Mouse (Mus musculus) cerebellum, adult 2 months (tissue): ENCODE data around the gene Dhx36. TPM values are rescaled to one million over a fixed set of nuclear protein-coding genes. Genes with fewer than 3 reads are reported as not detected.
A peak's percentile ranks its signal among the peaks of the same experiment; 100 is the strongest.

Source experiments
- DNase-seq, 2 experiments: peaks; one replicate each; pipeline ENCODE4 v3.0.0; 2021
- H3K27ac ChIP-seq: fragments of 200-500 bp; 2 replicates; pipeline ENCODE4 v1.5.1; 2012; ENCODE audit warnings: low read length, control low read depth, inconsistent platforms; ENCODE audit not compliant: insufficient read depth
- H3K27me3 ChIP-seq: fragments of 200-500 bp; 2 replicates; pipeline ENCODE4 v1.6.1; 2012; ENCODE audit warnings: inconsistent platforms, mild to moderate bottlenecking, low read length, moderate library complexity; ENCODE audit not compliant: control insufficient read depth, insufficient read depth
- H3K4me1 ChIP-seq: fragments of 200-500 bp; 2 replicates; pipeline ENCODE4 v1.6.1; 2011; ENCODE audit warnings: low read length; ENCODE audit not compliant: control insufficient read depth, insufficient read depth
- H3K4me3 ChIP-seq: fragments of 200-500 bp; replicated peaks from 2 replicates; pipeline ENCODE3; 2011; ENCODE audit warnings: mild to moderate bottlenecking, low read depth, low read length, control low read depth; ENCODE audit not compliant: insufficient read depth
- CTCF ChIP-seq: fragments of 200-500 bp; IDR thresholded peaks from 2 replicates; pipeline ENCODE4 v1.5.1; 2011; ENCODE audit warnings: low read depth, mild to moderate bottlenecking, control low read depth, low read length, moderate library complexity, borderline replicate concordance; ENCODE audit not compliant: insufficient read depth
- POLR2A ChIP-seq: fragments of 200-500 bp; IDR thresholded peaks from 2 replicates; pipeline ENCODE4 v1.6.1; 2011; ENCODE audit warnings: low read length, control low read depth, borderline replicate concordance; ENCODE audit not compliant: insufficient read depth
- WGBS: fragments of 180-500 bp; shearing (Covaris S2); methylation state at CpG from one replicate; pipeline ENCODE4 v1.1.7; 2018; 5-methylcytosine and 5-hydroxymethylcytosine counted together
- polyA plus RNA-seq: library from polyadenylated mRNA; depleted of rRNA; stranded (reverse); fragments of >200 nt; gene quantifications from 2 replicates; pipeline ENCODE4 v1.2.3, GENCODE M21; 2012; rRNA removed

The Dhx36 gene
- 44.8 and 47.6 TPM in 2 replicates for polyA plus RNA-seq

DNA sequence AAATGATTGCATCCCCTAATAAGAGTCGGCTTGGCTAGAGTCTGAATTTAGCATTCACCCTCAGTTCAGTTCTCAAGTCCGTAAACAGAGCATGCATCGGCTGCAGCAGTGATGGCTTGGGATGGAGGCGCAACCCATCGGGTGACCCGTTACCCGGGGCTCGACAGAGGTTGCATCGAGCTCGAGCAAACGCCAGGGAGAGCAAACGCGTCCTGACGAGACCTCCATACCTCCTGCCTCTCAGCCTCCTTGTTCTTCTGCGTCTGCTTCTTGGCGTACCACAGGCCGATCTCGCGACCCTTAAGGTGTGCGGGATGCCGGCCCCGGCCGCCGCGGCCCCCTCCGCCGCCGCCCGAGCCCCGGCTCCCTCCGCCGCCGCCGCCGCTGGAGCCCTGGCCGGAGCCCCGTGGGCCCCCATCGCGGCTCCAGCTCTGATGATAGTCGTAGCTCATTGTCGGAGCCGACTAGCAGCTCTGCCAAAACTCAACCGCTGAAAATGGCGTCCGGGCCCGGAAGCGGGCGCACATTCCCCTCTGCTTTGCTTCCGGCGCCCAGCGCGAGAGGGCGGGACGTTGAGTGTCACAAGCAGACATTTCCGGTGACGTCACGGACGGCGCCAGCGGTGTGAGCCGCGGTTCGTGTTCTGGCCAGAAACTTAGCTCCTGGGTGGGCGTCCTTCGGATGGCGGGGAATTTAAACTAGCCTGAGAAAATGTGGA is at the start of gene Dhx36:
Gene Dhx36, minus strand, starts transcription at position 517 of the 718 bp plus-strand sequence.
- H3K27ac ChIP-seq = peak within 1 kb of the TSS; percentile 45
- WGBS = under 1% methylated on average over 65 of the region's 66 CpGs

DNA sequence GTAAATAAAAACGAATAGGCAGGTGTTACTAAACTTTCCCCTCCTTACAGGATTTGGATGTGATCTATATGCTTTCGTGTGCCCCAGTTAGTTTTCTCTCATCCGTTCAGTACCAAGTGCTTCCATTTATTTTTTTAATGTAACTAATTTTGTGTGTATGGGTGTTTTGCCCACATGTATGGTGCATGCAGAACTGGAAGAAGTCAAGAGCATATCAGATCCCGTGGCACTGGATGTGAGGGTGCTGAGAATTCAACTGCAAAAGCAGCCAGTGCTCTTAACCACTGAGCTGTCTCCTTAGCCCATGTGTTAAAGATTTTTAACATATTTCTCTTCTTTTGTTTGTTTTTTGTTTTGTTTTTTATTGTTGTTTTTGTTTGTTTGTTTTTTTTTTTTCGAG is 20.8 kb upstream of the Dhx36 start:
- TF ChIP-seq POLR2A = no peak
- no peak for TF ChIP-seq CTCF
- Histone ChIP-seq H3K27ac (no peak overlapping the region), H3K27me3 (no peaks in the 10 kb centered on the region), H3K4me1 (no peaks in the 10 kb centered on the region), H3K4me3 (no peak overlapping the region)
- WGBS = 67% methylated on average over 5 of the region's 5 CpGs
- no peak for DNase-seq

More for the DNA sequence above, at the start of gene Dhx36:
- Histone ChIP-seq H3K27me3 (no peaks in the 10 kb centered on the region), H3K4me1 (0 out of 2 replicates have a peak, but pooled peaks cover 2% of the 10 kb centered on the region), H3K4me3 (peak within 1 kb of the TSS; percentile 97)
- no peak for TF ChIP-seq CTCF
- peak; percentile 58; the same call in 1 of the 2 replicates for TF ChIP-seq POLR2A
- peak; percentile 95 for DNase-seq

DNA sequence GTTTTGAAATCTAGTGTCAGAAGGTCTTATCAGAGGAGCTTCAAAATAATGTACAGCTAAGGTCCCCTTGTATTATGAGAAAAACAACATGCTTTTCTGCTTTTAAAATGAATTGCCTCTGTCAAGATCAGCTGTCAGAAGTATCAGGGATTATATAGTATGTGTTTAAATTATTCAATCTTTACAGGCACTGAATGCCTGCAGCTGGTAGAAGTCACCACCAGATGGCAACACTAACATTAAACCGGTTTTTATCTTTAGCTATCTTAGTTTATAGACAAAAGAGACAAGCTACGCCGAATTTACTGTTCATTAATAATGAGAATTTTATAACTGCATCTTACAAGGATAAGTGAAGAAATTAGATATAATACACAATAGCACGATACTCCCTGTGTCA is 20.4 kb upstream of the Dhx36 start:
- no peaks in the 10 kb centered on the region for H3K4me1 ChIP-seq
- H3K27ac ChIP-seq = no peak overlapping the region
- 32% methylated on average over 4 of the region's 4 CpGs for WGBS
- no peak overlapping the region for H3K4me3 ChIP-seq
- no peak for DNase-seq
- no peaks in the 10 kb centered on the region for H3K27me3 ChIP-seq
- TF ChIP-seq CTCF (no peak), POLR2A (no peak)

DNA sequence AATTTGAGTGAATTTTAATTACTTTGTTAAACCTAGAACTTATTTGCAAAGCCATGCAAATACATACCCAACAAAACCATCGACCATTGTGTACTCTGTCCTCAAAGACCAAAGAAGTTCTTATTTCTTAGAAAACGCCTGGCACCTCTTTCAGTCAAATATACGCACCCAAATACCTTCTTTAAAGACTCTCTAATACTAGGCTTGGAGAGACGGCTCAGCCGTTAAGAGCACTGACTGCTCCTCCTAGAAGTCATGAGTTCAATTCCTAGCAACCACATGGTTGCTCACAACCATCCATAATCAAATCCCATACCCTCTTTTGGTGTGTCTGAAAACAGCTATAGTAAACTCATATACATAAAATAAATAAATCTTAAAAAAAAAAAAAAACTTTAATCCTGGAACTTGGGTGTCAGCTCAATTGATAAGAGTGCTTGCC is 423 bp upstream of the Dhx36 start:
- WGBS = 37% methylated on average over 5 of the region's 5 CpGs
- TF ChIP-seq POLR2A (no peak), CTCF (no peak)
- no peaks in the 10 kb centered on the region for H3K27me3 ChIP-seq
- H3K27ac ChIP-seq = no peak overlapping the region
- DNase-seq = no peak
- peak overlapping the region; percentile 97 for H3K4me3 ChIP-seq
- H3K4me1 ChIP-seq = 0 out of 2 replicates have a peak, but pooled peaks cover 2% of the 10 kb centered on the region

DNA sequence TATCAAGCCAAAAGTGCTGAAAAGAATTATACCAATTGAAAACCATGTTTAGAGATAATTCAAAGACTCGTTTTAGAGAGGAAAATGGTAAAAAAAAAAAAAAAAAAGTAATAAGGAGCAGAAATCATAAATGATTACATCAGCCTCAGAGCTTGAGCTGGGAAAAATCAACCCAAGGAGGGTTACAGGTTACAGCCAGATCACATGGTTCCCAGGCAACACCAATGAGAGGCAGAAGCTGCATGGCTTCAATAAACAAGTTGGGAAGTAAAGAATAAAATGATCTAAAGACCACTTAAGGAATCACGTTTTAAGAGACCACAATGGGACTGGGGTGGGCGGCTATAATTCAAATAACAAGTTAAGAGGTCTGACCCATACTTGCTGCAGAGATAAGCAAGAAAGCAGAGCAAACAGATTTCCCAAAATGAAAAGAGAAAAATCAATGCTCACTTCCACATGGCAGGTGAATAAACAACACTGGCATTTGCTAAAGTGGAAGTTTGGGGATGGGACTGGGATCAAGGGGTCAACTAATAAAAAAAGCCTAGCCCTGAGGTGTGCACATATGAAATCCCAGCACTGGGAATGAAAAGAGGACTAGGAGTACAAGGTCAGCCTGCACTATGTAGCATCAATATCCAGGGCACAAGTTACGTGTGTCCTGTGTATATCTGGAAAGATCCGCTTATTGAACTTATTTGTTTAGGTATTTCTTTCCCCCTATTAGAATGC is 1.5 kb downstream of the Dhx36 start:
- no peak for DNase-seq
- H3K4me3 ChIP-seq = peak overlapping the region; percentile 60
- TF ChIP-seq POLR2A (no peak), CTCF (no peak)
- H3K27me3 ChIP-seq = no peaks in the 10 kb centered on the region
- H3K4me1 ChIP-seq = 0 out of 2 replicates have a peak, but pooled peaks cover 2% of the 10 kb centered on the region
- H3K27ac ChIP-seq = no peak overlapping the region
- 63% methylated on average over 5 of the region's 5 CpGs for WGBS

DNA sequence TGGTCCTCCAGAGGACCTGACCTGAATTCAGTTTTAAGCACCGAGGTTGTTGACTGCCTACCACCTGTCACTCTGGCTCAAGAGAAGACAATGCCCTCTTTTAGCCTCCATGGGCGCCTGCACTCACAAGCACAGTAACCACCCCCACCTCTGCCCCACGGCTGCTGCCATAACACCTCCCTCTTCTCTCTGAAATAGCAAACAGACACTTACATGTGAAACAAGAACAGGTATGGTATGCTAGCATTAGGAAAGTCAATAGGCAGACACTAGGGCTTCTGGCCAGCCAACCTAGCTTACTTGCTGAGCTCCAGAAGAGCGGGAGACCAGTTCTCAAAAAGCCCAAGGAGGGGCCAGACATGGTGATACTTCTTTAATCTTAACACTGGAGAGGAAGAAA is 7.5 kb downstream of the Dhx36 start:
- WGBS = 52% methylated on average over 4 of the region's 4 CpGs
- Histone ChIP-seq H3K27ac (no peak overlapping the region), H3K27me3 (no peaks in the 10 kb centered on the region), H3K4me1 (no peaks in the 10 kb centered on the region), H3K4me3 (no peak overlapping the region)
- TF ChIP-seq POLR2A = no peak
- TF ChIP-seq CTCF = no peak
- DNase-seq = no peak

DNA sequence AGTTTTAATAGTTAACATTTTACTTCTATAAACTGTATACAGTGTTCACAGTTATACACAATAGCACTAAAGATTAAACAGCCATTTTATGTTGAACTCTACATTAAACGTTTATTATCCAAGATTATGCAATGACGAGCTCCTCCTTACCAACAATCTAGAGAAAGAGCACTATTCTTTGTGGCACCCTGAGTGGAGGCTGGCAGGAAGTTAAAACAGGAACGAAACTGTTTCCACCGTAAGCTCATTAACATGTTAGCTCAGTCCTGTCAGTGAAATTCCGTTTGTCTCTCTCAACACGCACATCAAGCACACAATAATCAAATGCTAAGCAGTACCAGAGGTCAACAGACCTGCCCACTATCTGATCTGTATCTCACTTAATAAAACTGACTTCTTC is 14.2 kb downstream of the Dhx36 start:
- H3K27me3 ChIP-seq = no peaks in the 10 kb centered on the region
- WGBS = 74% methylated on average over 6 of the region's 6 CpGs
- no peak for DNase-seq
- no peaks in the 10 kb centered on the region for H3K4me1 ChIP-seq
- no peak for TF ChIP-seq CTCF
- TF ChIP-seq POLR2A = no peak
- no peak overlapping the region for H3K4me3 ChIP-seq
- no peak overlapping the region for H3K27ac ChIP-seq

DNA sequence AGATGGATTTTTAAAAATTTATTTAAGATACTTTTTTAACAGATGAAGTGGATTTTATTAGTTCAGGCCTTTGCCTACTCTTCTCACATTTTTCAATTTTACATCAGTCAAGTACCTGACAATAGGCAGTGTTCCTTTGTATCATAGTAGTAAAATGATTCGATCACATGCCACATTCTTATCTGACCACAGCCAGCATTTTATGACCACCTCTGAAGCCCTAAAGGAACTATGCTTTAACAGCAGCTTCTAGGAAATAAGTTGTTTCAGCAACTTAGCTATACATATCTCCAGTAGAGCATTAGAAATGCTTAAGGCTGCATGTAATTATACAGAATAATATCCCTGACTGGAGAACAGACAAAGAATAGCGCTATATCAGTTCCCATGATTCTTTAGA is 22.5 kb downstream of the Dhx36 start:
- no peak for DNase-seq
- H3K4me3 ChIP-seq = no peak overlapping the region
- no peaks in the 10 kb centered on the region for H3K27me3 ChIP-seq
- no peaks in the 10 kb centered on the region for H3K4me1 ChIP-seq
- no peak overlapping the region for H3K27ac ChIP-seq
- TF ChIP-seq CTCF (no peak), POLR2A (no peak)
- WGBS = 97% methylated on average over 2 of the region's 2 CpGs
